Mouse (Mus musculus) lung, postnatal 0 days (tissue): ENCODE measurements around the gene Urgcp. TPM values are rescaled to one million over a fixed set of nuclear protein-coding genes. Genes with fewer than 3 reads are reported as not detected.
A peak's percentile ranks its signal among the peaks of the same experiment; 100 is the strongest.

Source experiments
- ATAC-seq: fragments of 200-750 bp; cut with Nextera tagmentation; 2 replicates; pipeline ENCODE4 v1.8.0; 2017; ENCODE audit warnings: moderate library complexity
- DNase-seq: peaks from one replicate; pipeline ENCODE4 v3.0.0-alpha.2; 2016; ENCODE audit warnings: low spot score
- H3K27ac ChIP-seq: fragments of 300-500 bp; sonication (generic); 2 replicates; pipeline ENCODE4 v1.5.1; 2014; ENCODE audit warnings: antibody characterized with exemption, mild to moderate bottlenecking, low read length, mixed read lengths
- H3K27me3 ChIP-seq: fragments of 300-500 bp; sonication (generic); replicated peaks from 2 replicates; pipeline ENCODE4 v1.6.1; 2014; ENCODE audit warnings: low read length, mixed read lengths; ENCODE audit not compliant: insufficient read depth
- H3K36me3 ChIP-seq: fragments of 300-500 bp; sonication (generic); 2 replicates; pipeline ENCODE4 v1.6.1; 2014; ENCODE audit warnings: low read length, mixed read lengths; ENCODE audit not compliant: insufficient read depth
- H3K4me1 ChIP-seq: fragments of 300-500 bp; sonication (generic); 2 replicates; pipeline ENCODE4 v1.6.1; 2014; ENCODE audit warnings: antibody characterized with exemption, low read depth, low read length, mixed read lengths; ENCODE audit not compliant: insufficient read depth
- H3K4me2 ChIP-seq: fragments of 300-500 bp; sonication (generic); replicated peaks from 2 replicates; pipeline ENCODE4 v1.6.1; 2014; ENCODE audit warnings: low read depth, mild to moderate bottlenecking, low read length, moderate library complexity, mixed read lengths
- H3K4me3 ChIP-seq: fragments of 300-500 bp; sonication (generic); 2 replicates; pipeline ENCODE4 v1.5.1; 2014; ENCODE audit warnings: low read depth, low read length
- H3K9ac ChIP-seq: fragments of 300-500 bp; sonication (generic); replicated peaks from 2 replicates; pipeline ENCODE4 v1.6.1; 2014; ENCODE audit warnings: low read depth, mild to moderate bottlenecking
- H3K9me3 ChIP-seq: fragments of 300-500 bp; sonication (generic); 2 replicates; pipeline ENCODE4 v1.6.1; 2016; ENCODE audit warnings: low read length, mixed read lengths
- CTCF ChIP-seq: IDR thresholded peaks from 2 replicates; pipeline ENCODE4 v1.5.1; 2016; ENCODE audit warnings: antibody characterized with exemption, mild to moderate bottlenecking
- EP300 ChIP-seq: IDR thresholded peaks from 2 replicates; pipeline ENCODE4 v1.6.1; 2016; ENCODE audit warnings: antibody characterized with exemption, mild to moderate bottlenecking, control low read depth
- WGBS: fragments of 180-500 bp; shearing (Covaris S2); extraction: QIAGEN DNeasy Blood & Tissue Kit; methylation state at CpG from one replicate; pipeline ENCODE4 v1.1.7; 2014; 5-methylcytosine and 5-hydroxymethylcytosine counted together
- polyA plus RNA-seq: library from polyadenylated mRNA; unstranded; fragments of >200 nt; fragmentation: Nextera tagmentation; extraction: Ambion mirVana; gene quantifications from 2 replicates; pipeline ENCODE4 v1.2.1, GENCODE M21; 2015

The Urgcp gene
- polyA plus RNA-seq, 1 experiment from 2014 or later, result 18.3 TPM

DNA sequence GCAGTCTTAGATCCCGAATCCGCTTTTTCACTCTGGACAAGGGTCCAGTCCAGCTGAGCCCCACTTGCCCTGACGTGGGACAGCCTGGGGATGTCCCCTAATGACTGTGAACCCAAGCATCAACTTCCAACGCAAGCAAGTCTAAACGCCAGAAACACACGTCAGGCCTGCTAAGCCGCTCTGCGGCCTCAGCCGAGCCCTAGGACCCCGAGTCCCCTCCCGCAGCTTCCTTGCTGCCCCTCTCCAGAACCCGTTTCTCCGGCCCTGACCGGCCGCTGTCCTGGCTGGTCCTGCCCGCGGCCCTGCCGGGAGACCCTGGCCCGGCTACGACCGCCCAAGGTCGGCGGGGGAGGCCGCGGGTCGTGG is 21.6 kb downstream of the Urgcp start:
- peak overlapping the region; percentile 98 for H3K9ac ChIP-seq
- H3K4me1 ChIP-seq, result no peaks in the 10 kb centered on the region
- H3K4me3 ChIP-seq, result peak overlapping the region; percentile 99
- H3K9me3 ChIP-seq, result no peaks in the 10 kb centered on the region
- peak overlapping the region; percentile 78 for H3K4me2 ChIP-seq
- TF ChIP-seq CTCF (no peak), EP300 (no peak)
- ATAC-seq, result peak; percentile 59
- peak overlapping the region; percentile 95 for H3K27ac ChIP-seq
- no peaks in the 10 kb centered on the region for H3K36me3 ChIP-seq
- peak; percentile 64 for DNase-seq
- H3K27me3 ChIP-seq, result no peaks in the 10 kb centered on the region
- 2% methylated on average over 25 of the region's 26 CpGs for WGBS

GRCm38 (mm10) chr11:5739846-5740245 is 22.3 kb downstream of the Urgcp start:
- H3K27me3 ChIP-seq, result no peaks in the 10 kb centered on the region
- H3K9me3 ChIP-seq, result no peaks in the 10 kb centered on the region
- H3K27ac ChIP-seq, result 0 out of 2 replicates have a peak overlapping the region, but pooled peaks have one; percentile 95
- ATAC-seq, result no peak
- no peaks in the 10 kb centered on the region for H3K4me1 ChIP-seq
- 47% methylated on average over 3 of the region's 3 CpGs for WGBS
- TF ChIP-seq CTCF (no peak), EP300 (no peak)
- DNase-seq, result peak; percentile 36
- H3K9ac ChIP-seq, result no peak overlapping the region
- H3K36me3 ChIP-seq, result no peaks in the 10 kb centered on the region
- H3K4me2 ChIP-seq, result peak overlapping the region; percentile 78; the same call in 1 of the 2 replicates
- H3K4me3 ChIP-seq, result peak overlapping the region; percentile 99; the same call in 1 of the 2 replicates

GRCm38 (mm10) chr11:5738888-5739632 is 23.1 kb downstream of the Urgcp start:
- TF ChIP-seq EP300 (no peak), CTCF (no peak)
- no peaks in the 10 kb centered on the region for H3K4me1 ChIP-seq
- H3K27me3 ChIP-seq, result no peaks in the 10 kb centered on the region
- ATAC-seq (no peak), DNase-seq (no peak)
- WGBS, result 74% methylated on average over 5 of the region's 5 CpGs
- no peaks in the 10 kb centered on the region for H3K36me3 ChIP-seq
- no peak overlapping the region for H3K9ac ChIP-seq
- no peak overlapping the region for H3K4me2 ChIP-seq
- no peaks in the 10 kb centered on the region for H3K9me3 ChIP-seq
- no peak overlapping the region for H3K4me3 ChIP-seq
- no peak overlapping the region for H3K27ac ChIP-seq

DNA sequence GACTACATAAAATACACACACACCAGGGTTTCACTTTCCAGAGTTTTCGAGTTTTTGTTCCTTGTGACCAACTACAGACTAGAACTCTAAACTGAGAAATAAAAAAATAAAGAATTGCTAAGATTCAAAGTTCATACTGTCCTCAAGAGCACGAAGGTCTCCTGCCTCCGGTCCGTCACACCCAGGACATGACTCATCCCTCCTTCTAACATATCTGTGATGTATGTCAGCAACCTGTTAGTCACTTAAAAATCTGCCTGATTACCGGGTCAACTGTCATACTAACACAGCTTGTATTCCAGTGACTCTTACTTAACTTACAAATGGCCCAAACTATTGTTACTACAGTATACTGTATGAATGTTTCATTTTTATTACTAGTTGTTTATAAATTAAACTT is 25.0 kb downstream of the Urgcp start:
- H3K4me1 ChIP-seq, result no peaks in the 10 kb centered on the region
- H3K27me3 ChIP-seq, result no peaks in the 10 kb centered on the region
- H3K4me2 ChIP-seq, result no peak overlapping the region
- no peaks in the 10 kb centered on the region for H3K9me3 ChIP-seq
- H3K4me3 ChIP-seq, result no peak overlapping the region
- TF ChIP-seq EP300, result no peak
- TF ChIP-seq CTCF, result no peak
- no peaks in the 10 kb centered on the region for H3K36me3 ChIP-seq
- H3K27ac ChIP-seq, result no peak overlapping the region
- no peak overlapping the region; the same call in 1 of the 2 replicates for H3K9ac ChIP-seq
- DNase-seq, result no peak
- ATAC-seq, result no peak
- WGBS, result 73% methylated on average over 5 of the region's 5 CpGs

DNA sequence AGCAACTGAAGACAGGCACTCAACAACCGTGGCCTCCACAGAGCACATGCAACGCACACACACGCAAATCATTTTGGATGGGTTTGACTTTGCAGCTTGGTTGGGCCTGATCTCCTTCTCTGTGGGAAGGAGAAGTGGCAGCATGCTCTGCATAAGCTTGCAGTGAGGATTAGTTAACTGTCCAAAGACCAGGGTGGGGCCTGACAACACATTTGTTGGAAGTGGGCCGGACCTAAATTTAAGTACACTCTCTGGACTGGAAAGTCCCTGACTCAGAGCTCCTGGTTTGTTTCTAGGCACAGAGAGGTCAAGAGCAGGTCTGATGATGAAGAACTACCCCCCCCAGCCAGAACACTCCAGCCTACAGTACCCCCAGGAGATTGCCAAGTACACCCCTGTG is 27.9 kb downstream of the Urgcp start:
- Histone ChIP-seq H3K9me3 (no peaks in the 10 kb centered on the region), H3K9ac (no peak overlapping the region), H3K4me1 (no peaks in the 10 kb centered on the region), H3K4me3 (no peak overlapping the region), H3K36me3 (no peaks in the 10 kb centered on the region), H3K4me2 (no peak overlapping the region), H3K27ac (no peak overlapping the region), H3K27me3 (no peaks in the 10 kb centered on the region)
- no peak for TF ChIP-seq EP300
- ATAC-seq, result no peak
- no peak for DNase-seq
- WGBS, result 91% methylated on average over 4 of the region's 4 CpGs

GRCm38 (mm10) chr11:5732401-5732800 is 29.8 kb downstream of the Urgcp start:
- no peaks in the 10 kb centered on the region for H3K4me1 ChIP-seq
- H3K4me2 ChIP-seq, result no peak overlapping the region
- no peaks in the 10 kb centered on the region for H3K9me3 ChIP-seq
- no peaks in the 10 kb centered on the region for H3K36me3 ChIP-seq
- DNase-seq (no peak), ATAC-seq (no peak)
- no peak overlapping the region for H3K9ac ChIP-seq
- H3K27ac ChIP-seq, result no peak overlapping the region
- no peaks in the 10 kb centered on the region for H3K27me3 ChIP-seq
- WGBS, result 71% methylated on average over 5 of the region's 5 CpGs
- H3K4me3 ChIP-seq, result no peak overlapping the region
- TF ChIP-seq EP300 (no peak), CTCF (no peak)
